Mouse (Mus musculus) left cerebral cortex, postnatal 14 days (tissue): ENCODE results near the gene Gm3095. TPM values are rescaled to one million over a fixed set of nuclear protein-coding genes. Genes with fewer than 3 reads are reported as not detected.
"Not testable (repeated sequence)": the region's sequence is repeated elsewhere in the genome, so short reads cannot be mapped to it uniquely, and the experiment has no call there.

Experiments used
- DNase-seq, 2 experiments: peaks; one replicate each; pipeline ENCODE4 v3.0.0; 2021 to 2022; ENCODE audit warnings: low spot score in 2 of 2, mixed read lengths in 1 of 2
- intact Hi-C: fragments of 180-260 bp; cut with DNase I; formaldehyde crosslinking; loops from one replicate; pipeline ENCODE4 v1.15.1; 2025
- long read RNA-seq, 2 experiments: library from polyadenylated mRNA; stranded (forward); transcript quantifications; one replicate each; pipeline ENCODE4 v2.0.0; 2021
- total RNA-seq, 2 experiments: library from RNA; stranded (reverse); gene quantifications; 2 replicates each; pipeline ENCODE4 v1.2.3; 2021

The Gm3095 gene
- under 1 TPM in 1 of 2 experiments, not detected in 1; 0.42 TPM for total RNA-seq
- long read RNA-seq, experiment 1, result 0 reads
- long read RNA-seq, experiment 2, result 0 reads

- intact Hi-C loops, DNase-seq: not testable (repeated sequence)
Observed at GRCm38 (mm10) chr14:3963247-3963646, at the start of gene Gm3095. Gm3095 (plus strand) TSS chr14:3963547.

GRCm38 (mm10) chr14:3931456-3931855 lies 31.9 kb upstream of the Gm3095 start, which contains the start of gene Gm3029:
Gm3029 (plus strand) TSS chr14:3931756.
- DNase-seq, intact Hi-C loops: not testable (repeated sequence)

- DNase-seq, intact Hi-C loops: not testable (repeated sequence)
Observed at GRCm38 (mm10) chr14:3998094-3998493, 34.7 kb downstream of the Gm3095 start, which contains the start of gene Gm3099. Gm3099 (plus strand) TSS chr14:3998394.

Other genes with a start within 250 kb of the Gm3095 start
- 1 to 10 TPM in 1 of 2 experiments, under 1 TPM in 1; 0.48 to 1.5 TPM for gene Gm3002, start 153.5 kb upstream of the Gm3095 start, total RNA-seq
- under 1 TPM in 1 of 2 experiments, not detected in 1; 0.51 TPM for gene Gm3033, start 117.3 kb upstream of the Gm3095 start, total RNA-seq
- gene Gm2916, start 79.4 kb upstream of the Gm3095 start, total RNA-seq, result not detected
- gene Gm3029, start 31.8 kb upstream of the Gm3095 start, total RNA-seq, result not detected
- not detected for gene Gm3099, start 34.8 kb downstream of the Gm3095 start, total RNA-seq
- 1 to 10 TPM; 2.7 to 5.5 TPM for gene Gm5796, start 60.4 kb downstream of the Gm3095 start, total RNA-seq
- under 1 TPM in 1 of 2 experiments, not detected in 1; 0.31 TPM for gene Gm3115, start 120.6 kb downstream of the Gm3095 start, total RNA-seq
- 1 to 10 TPM; 1.2 to 2.4 TPM for gene Gm8108, start 147.0 kb downstream of the Gm3095 start, total RNA-seq
- gene Gm3127, start 201.5 kb downstream of the Gm3095 start, total RNA-seq, result not detected
- gene Gm2974, start 219.0 kb downstream of the Gm3095 start, total RNA-seq, result 1 to 10 TPM in 1 of 2 experiments, under 1 TPM in 1; 0.95 to 1.4 TPM